Mouse (Mus musculus) erythroid progenitor cell, adult 5-6 weeks (primary cell): ENCODE results near the gene Gopc. TPM values are rescaled to one million over a fixed set of nuclear protein-coding genes. Genes with fewer than 3 reads are reported as not detected.
"Not testable (repeated sequence)": the region's sequence is repeated elsewhere in the genome, so short reads cannot be mapped to it uniquely, and the experiment has no call there.

ENCODE experiments used
- ATAC-seq: replicated peaks from 2 replicates; pipeline ENCODE4 v1.8.0; 2016; ENCODE audit warnings: moderate number of reproducible peaks, mild to moderate bottlenecking, moderate TSS enrichment, inconsistent platforms; ENCODE audit not compliant: poor library complexity, low FRiP score, severe bottlenecking
- total RNA-seq, 2 experiments: library from RNA; stranded (forward) in 1 of 2; stranded (reverse) in 1 of 2; fragments of 150-400 nt in 1 of 2; fragments of 186-747, 209-891 nt in 1 of 2; gene quantifications; 2 replicates each; pipeline versions ENCODE4 v1.2.3 to v1.2.4; 2015 to 2017; ENCODE audit warnings: low replicate concordance in 2 of 2

The Gopc gene
- total RNA-seq, 2 experiments from 2014 or later: 1.1 to 6.3 TPM

- ATAC-seq: no peak
Measured at GRCm38 (mm10) chr10:52389438-52389837, 7.5 kb upstream of the Gopc start.

DNA sequence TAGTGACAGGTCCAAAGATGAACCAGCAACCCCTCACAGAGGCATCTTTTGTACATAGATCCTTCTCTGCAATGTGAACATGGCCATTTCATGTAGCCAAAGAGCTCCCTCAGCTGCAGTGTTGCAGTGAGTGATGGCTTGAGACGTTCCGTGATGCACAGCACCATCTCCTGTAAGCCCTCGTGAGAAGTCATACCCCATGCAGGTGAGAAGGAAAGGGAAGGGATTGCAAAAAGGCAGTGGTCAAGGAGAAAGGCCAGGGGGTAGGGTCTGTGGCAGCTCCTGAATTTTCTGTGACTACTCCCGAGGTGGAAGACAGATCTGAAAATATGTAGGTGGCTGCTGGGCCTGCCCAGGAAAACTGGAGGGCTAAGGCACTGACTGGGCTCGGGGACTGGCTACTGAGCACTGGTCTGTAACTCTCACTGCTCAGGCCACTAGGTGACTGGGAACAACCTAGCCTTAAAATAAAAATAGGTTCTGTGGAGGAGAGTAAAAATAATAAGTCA is 7.1 kb upstream of the Gopc start, which contains the start of gene Nepn:
Gene Nepn (plus strand): TSS at position 51 of the 509 bp plus-strand sequence.
- ATAC-seq: no peak

DNA sequence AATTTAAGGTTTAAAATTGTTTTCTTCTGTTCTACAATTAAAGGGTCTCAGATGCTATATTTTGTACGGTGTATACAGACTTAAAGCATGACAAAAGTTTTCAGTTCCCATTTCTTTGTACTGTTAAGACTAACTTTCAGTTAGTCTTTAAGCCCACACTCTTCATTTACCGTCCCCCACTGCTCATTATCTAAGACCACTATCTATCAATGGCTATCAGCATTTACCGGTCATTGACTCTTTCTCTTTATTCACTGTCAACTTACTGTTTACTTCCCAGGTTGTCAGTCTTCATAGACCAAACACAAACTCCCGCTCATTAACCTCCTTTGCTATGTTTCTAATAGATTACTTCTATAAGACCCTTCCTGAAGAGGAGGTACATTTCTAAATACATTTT is 5.3 kb upstream of the Gopc start:
- no peak for ATAC-seq

- no peak for ATAC-seq
Measured at GRCm38 (mm10) chr10:52384823-52385610, 3.1 kb upstream of the Gopc start.

DNA sequence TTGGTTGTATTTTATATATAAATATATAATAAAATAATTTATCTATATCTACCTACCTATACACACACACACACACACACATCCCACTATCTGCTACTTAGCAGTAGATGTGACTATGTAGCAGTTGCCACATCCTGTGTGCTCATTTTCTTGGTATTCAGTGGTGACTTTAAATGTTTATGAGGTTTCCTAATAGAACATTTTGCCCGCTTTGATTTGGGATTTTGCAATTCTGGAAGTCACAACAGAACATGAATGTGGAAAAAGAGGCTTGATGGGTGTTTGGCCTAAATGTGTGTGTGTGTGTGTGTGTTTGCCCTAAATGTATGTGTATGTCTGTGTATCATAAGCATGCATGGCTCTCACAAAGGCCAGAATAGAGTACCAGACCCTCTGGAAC is 1.6 kb upstream of the Gopc start:
- ATAC-seq: no peak

DNA sequence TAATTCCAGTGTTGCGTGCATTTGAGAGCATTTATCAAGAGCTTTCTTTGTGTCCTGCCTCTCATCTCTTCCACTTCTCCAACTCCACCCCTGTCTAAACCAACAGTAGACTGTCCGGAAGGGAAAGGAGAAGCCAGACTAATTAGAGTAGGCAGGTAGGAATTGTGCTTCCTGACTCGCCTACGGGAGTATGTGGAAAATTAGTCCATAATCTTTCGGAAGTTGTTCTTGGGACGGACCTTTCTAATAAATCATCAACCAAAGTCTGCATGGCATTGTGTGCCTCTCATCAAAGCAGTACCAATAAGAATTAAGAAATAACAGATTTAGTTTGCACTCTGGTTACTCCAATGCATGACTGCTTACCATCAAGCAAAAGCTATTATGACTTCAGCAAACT is 1.1 kb upstream of the Gopc start:
- no peak for ATAC-seq

- ATAC-seq: peak; percentile 16; the same call in 1 of the 2 replicates
Measured at GRCm38 (mm10) chr10:52381321-52381801, 563 bp downstream of the Gopc start.

DNA sequence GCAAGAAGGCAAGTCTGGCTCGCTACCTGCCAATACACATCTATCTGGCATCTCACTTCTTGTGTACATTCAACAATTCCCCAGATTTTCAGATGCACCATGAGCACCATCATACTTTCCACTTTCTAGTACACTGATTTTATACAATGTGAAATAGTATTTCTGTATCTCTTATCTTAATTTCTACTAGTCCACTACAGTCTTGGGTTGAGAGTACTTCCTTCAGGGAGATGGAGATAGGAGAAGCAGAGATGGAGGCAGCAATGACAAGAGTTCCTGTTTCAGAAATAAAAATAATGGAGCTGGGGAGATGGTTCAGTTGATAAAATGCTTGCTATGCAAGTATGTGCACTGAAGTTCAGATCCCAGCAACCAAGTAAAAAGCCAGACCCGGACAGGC is 4.1 kb downstream of the Gopc start:
- ATAC-seq: no peak

DNA sequence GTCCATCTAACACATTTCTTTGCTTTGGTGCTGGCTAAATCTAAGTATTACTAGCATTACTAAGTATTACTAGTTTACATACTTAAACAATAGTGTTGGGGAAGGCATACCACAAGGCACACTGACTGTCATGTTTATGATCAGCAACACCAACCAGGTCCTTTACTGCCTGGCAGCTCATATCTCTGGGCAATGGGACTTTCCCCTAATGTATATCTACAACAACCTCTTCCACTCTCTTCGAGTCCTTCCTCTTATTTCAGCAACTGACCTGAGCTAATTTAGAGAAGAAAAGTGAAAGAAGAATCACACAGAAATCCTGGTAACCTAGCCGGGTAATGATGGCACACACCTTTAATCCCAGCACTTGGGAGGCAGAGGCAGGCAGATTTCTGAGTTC is 5.5 kb downstream of the Gopc start:
- no peak for ATAC-seq

DNA sequence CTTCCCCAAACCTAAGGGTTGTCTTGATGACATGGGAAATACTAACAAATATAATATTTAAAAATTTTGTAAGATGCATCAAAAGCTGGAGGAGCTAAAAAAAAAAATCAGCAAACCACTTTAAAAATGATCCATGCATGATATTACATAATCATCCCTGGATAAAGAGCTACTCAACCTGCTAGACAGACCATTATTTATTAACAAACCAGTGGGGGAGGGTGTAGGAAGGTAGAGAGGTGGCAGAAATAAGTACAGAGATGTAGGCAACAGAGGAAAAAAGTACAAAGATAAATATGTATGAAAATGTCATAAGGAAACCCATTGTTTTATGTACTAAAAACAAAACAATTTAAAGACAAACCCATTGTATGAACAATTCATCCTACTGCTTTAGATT is 7.3 kb downstream of the Gopc start:
- no peak for ATAC-seq

- no peak for ATAC-seq
Measured at GRCm38 (mm10) chr10:52373834-52374233, 8.1 kb downstream of the Gopc start.

GRCm38 (mm10) chr10:52368376-52368775 is 13.5 kb downstream of the Gopc start:
- no peak for ATAC-seq

GRCm38 (mm10) chr10:52360862-52361609 is 20.9 kb downstream of the Gopc start:
- no peak for ATAC-seq

DNA sequence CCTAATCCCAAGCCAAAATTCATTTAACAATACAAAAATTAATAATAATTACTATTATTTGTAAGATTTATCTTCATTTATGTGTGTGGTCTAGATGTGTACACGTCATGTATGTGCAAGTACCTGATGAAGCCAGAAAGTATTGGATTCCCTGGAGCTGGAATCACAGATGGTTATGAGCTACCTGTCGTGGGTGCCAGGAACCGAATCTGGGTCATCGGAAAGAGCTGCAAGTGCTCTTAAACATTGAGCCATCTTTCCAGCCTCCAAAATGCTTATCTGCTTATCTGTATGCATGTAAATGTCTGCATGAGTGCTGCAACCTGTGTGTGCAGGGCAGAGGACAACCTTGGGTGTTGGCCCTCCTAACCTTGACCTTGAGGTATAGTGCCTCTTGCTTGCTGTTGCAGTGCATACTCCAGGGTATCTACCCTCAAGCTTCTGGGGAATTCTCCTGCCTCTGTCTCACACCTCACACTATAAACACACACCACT is 21.6 kb downstream of the Gopc start:
- ATAC-seq: no peak

- ATAC-seq: no peak
Measured at GRCm38 (mm10) chr10:52358467-52358866, 23.5 kb downstream of the Gopc start, which contains the start of gene Gm26741. Gene Gm26741, plus strand, starts transcription at chr10:52358767.

GRCm38 (mm10) chr10:52353184-52353583 is 28.7 kb downstream of the Gopc start:
- ATAC-seq: no peak

DNA sequence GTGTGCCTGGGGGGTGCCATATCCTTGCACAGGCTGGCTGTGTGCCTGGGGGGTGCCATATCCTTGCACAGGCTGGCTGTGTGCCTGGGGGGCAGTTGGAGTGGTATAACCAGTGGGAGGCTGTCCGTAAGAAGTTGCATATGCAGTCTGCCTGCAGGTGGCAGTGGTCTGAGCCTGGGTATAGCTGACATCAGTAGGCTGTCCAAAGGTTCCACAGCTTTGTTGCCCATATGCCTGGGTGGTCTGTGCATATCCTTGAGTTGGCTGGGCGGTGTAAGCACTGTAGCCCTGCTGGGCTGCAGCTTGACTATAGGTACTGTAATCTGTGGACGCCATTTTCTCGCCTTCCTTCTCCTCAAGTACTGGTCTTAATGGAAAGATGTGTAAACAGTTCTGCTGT is 38.6 kb downstream of the Gopc start:
- ATAC-seq: not testable (repeated sequence)

DNA sequence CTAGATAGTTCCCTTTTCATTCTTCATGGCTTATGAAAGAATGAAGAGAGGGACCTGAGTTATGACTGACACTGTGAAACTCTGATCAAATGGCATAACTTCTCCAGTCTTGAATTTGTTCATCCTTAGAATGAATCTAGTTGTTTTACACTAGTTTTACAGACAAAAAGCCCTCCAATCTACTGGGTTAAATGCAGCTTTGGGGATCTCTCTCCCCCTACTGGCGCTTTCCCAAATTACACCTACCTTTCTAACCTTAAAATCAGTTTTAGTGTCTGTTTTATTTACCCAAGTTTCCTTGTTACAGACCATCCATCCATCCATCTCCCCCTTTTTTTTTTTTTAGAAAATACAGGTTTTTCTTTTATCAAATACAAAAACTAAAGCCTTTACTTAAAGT is 50.9 kb downstream of the Gopc start:
- ATAC-seq: no peak

DNA sequence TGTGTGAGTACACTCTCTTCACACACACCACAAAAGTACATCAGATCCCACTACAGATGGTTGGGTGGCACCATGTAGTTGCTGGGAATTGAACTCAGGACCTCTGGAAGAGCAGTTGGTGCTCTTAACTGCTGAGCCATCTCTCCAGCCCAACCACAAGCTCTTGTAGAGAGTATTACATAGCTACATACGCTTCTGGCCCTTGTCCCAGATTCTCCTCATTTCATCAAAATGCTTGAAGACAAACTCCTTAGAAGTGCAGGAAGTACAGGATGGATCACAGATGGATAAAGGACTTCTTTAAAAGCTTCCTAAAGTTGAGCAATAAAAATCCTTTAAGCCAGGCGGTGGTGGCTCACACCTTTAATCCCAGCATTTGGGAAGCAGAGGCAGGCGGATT is 60.0 kb downstream of the Gopc start:
- no peak for ATAC-seq

DNA sequence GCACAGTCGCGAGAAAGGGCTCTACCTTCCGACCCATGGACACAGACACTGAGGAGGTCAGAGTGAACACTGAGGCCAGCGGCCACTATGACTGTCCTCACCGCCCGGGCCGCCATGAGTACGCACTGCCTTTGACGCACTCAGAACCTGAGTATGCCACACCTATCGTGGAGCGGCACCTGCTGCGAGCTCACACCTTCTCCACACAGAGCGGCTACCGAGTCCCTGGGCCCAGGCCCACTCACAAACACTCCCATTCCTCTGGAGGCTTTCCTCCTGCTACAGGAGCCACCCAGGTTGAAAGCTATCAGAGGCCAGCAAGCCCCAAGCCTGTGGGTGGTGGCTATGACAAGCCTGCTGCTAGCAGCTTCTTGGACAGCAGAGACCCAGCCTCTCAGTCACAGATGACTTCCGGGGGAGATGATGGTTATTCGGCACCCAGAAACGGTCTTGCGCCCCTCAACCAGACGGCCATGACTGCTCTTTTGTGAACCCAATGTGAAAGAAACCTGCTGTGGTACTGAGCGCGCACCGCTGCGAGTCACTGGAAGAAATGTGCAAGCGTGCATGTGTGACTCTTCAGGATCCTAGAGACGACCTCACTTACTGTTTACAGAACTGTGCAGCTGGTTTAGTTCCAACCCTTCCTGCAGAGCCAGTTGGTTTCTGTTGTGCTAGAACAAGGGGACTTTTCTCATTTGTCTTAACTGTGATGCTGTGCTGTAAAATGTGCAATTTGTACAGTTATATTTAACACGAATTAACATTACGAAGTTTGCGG is 62.2 kb downstream of the Gopc start:
- ATAC-seq: no peak
